Mouse (Mus musculus) heart, adult 2 months (tissue): ENCODE results near the gene Nle1. TPM values are rescaled to one million over a fixed set of nuclear protein-coding genes. Genes with fewer than 3 reads are reported as not detected.

Experiments used
- DNase-seq, 2 experiments: peaks; one replicate each; pipeline ENCODE4 v3.0.0; 2021
- H3K27ac ChIP-seq: fragments of 200-600 bp; 2 replicates; pipeline ENCODE4 v1.8.1; 2022
- H3K27me3 ChIP-seq: fragments of 200-500 bp; 2 replicates; pipeline ENCODE4 v1.6.1; 2012; ENCODE audit warnings: mild to moderate bottlenecking, low read length, inconsistent platforms, mixed read lengths; ENCODE audit not compliant: control insufficient read depth, insufficient read depth
- H3K36me3 ChIP-seq: fragments of 200-500 bp; 2 replicates; pipeline ENCODE4 v1.6.1; 2012; ENCODE audit warnings: low read length, inconsistent platforms; ENCODE audit not compliant: control insufficient read depth, insufficient read depth
- H3K4me1 ChIP-seq: fragments of 200-500 bp; 2 replicates; pipeline ENCODE4 v1.6.1; 2011; ENCODE audit warnings: low read length; ENCODE audit not compliant: control insufficient read depth, insufficient read depth
- H3K4me3 ChIP-seq: fragments of 200-600 bp; 2 replicates; pipeline ENCODE4 v1.8.1; 2022
- H3K79me2 ChIP-seq: fragments of 200-500 bp; replicated peaks from 2 replicates; pipeline ENCODE4 v1.6.1; 2012; ENCODE audit warnings: mild to moderate bottlenecking, inconsistent platforms, low read length, moderate library complexity, mixed read lengths; ENCODE audit not compliant: control insufficient read depth, insufficient read depth
- H3K9ac ChIP-seq: fragments of 200-500 bp; 2 replicates; pipeline ENCODE4 v1.6.1; 2012; ENCODE audit warnings: low read depth, mild to moderate bottlenecking, control low read depth, inconsistent platforms, low read length, mixed read lengths
- CTCF ChIP-seq: fragments of 200-600 bp; IDR thresholded peaks from 2 replicates; pipeline ENCODE4 v1.8.1; 2022; ENCODE audit warnings: antibody characterized with exemption, mild to moderate bottlenecking, moderate library complexity
- EP300 ChIP-seq: fragments of 200-500 bp; IDR thresholded peaks from 2 replicates; pipeline ENCODE4 v1.6.1; 2011; ENCODE audit warnings: low read depth, low read length, control low read depth; ENCODE audit not compliant: insufficient read depth
- POLR2A ChIP-seq: fragments of 200-500 bp; IDR thresholded peaks from 2 replicates; pipeline ENCODE4 v1.6.1; 2011; ENCODE audit warnings: mild to moderate bottlenecking, low read depth, low read length, control low read depth; ENCODE audit not compliant: insufficient read depth
- WGBS: fragments of 180-500 bp; shearing (Covaris S2); methylation state at CpG from one replicate; pipeline ENCODE4 v1.1.7; 2018; 5-methylcytosine and 5-hydroxymethylcytosine counted together
- intact Hi-C: fragments of 180-260 bp; cut with DNase I; formaldehyde crosslinking; loops from one replicate; pipeline ENCODE4 v1.15.1; 2025
- polyA plus RNA-seq: library from polyadenylated mRNA; depleted of rRNA; stranded (reverse); fragments of >200 nt; gene quantifications from 2 replicates; pipeline ENCODE4 v1.2.3, GENCODE M21; 2012
- total RNA-seq, 2 experiments: library from RNA; stranded (reverse); gene quantifications; 2 replicates each; pipeline ENCODE4 v1.2.3; 2021

Gene Nle1
- total and polyA plus RNA-seq, 3 experiments, result 8.4 to 17.7 (median 11.4) TPM

GRCm38 (mm10) chr11:82865957-82866356, 42.3 kb downstream of the Nle1 start:
- intact Hi-C loops, result no loop called here
- H3K9ac ChIP-seq, result no peak overlapping the region

DNA sequence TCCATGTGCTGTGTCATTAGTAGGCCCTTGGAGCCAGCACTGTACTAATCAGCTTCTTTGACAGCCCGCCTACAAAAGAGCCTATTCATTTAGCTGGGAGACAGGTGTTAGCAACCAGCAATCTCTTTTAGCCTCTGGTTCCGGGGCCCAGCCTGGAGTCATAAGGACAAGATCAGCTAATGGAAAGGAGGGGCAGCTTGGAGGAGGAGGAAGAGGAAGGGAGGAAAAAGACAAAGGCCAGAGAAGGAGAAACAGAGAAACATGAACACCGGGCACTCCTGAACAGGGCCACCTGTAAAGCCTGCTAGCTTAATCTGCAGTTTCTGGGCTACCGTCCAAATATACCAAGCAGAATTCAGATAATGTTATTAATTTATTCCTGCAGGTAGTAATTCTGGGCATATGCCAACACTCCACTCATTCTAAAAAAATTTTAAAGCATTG, 44.7 kb downstream of the Nle1 start:
- Histone ChIP-seq H3K79me2 (0 out of 2 replicates have a peak, but pooled peaks cover 1% of the 10 kb centered on the region), H3K27ac (no peak overlapping the region), H3K4me1 (peaks cover 2% of the 10 kb centered on the region), H3K27me3 (no peaks in the 10 kb centered on the region), H3K4me3 (no peak overlapping the region), H3K36me3 (no peaks in the 10 kb centered on the region), H3K9ac (no peak overlapping the region)
- DNase-seq, result no peak
- intact Hi-C loops, result no loop called here
- TF ChIP-seq CTCF (no peak), EP300 (no peak), POLR2A (no peak)
- WGBS, result 60% methylated on average over 4 of the region's 4 CpGs

More at GRCm38 (mm10) chr11:82865957-82866356, 42.3 kb downstream of the Nle1 start:
- DNase-seq, result no peak
- H3K4me1 ChIP-seq, result peaks cover 2% of the 10 kb centered on the region
- H3K79me2 ChIP-seq, result 0 out of 2 replicates have a peak, but pooled peaks cover 1% of the 10 kb centered on the region
- no peaks in the 10 kb centered on the region; the same call in 1 of the 2 replicates for H3K36me3 ChIP-seq
- 82% methylated on average over 10 of the region's 10 CpGs for WGBS
- TF ChIP-seq EP300 (no peak), CTCF (no peak), POLR2A (no peak)
- no peak overlapping the region for H3K4me3 ChIP-seq
- H3K27me3 ChIP-seq, result no peaks in the 10 kb centered on the region
- no peak overlapping the region for H3K27ac ChIP-seq

DNA sequence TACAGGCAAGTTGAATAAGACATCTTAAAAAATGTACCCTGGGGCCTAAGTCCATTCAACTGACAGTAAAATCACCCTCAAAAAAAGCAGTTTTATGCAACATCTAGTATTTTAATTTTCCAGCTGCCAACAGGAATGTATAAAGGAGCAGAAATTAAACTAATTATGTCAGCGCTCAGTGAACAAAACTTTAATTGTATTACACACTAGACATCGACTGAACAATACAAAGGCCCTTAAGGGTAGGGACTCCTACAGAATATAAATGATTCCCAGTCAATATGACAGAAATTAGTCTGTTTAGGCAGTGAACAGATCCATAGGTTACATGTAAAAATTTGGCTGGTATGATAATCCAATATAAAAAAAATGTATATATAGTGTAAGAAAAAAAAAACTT, 45.2 kb downstream of the Nle1 start:
- H3K79me2 ChIP-seq, result 0 out of 2 replicates have a peak, but pooled peaks cover 1% of the 10 kb centered on the region
- no peak overlapping the region for H3K27ac ChIP-seq
- no peaks in the 10 kb centered on the region for H3K36me3 ChIP-seq
- H3K27me3 ChIP-seq, result no peaks in the 10 kb centered on the region
- no peak for DNase-seq
- no peak overlapping the region for H3K9ac ChIP-seq
- intact Hi-C loops, result no loop called here
- no peak overlapping the region for H3K4me3 ChIP-seq
- WGBS, result 92% methylated on average over 2 of the region's 2 CpGs
- H3K4me1 ChIP-seq, result peaks cover 2% of the 10 kb centered on the region
- no peak for TF ChIP-seq POLR2A
- TF ChIP-seq EP300, result no peak
- TF ChIP-seq CTCF, result no peak

DNA sequence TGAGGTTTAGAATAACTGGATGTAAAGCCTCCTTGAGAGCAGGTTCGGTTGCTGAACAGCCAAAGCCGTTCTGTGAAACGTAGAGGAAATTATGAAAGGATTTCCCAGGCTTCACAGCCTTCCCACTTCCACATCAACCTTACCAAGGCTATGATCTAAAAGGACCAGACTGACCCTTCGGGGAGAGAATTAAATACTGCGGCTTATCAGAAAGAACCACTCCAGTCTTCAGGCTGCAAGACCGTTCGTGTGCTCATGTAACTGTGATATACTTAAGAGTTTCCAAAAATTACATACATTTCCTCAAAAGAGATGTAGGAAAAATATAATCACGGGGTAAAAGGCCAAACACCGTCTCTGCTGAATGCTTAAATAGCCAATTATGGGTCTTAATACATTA, 45.6 kb downstream of the Nle1 start:
- Histone ChIP-seq H3K4me1 (peaks cover 2% of the 10 kb centered on the region), H3K79me2 (0 out of 2 replicates have a peak, but pooled peaks cover 1% of the 10 kb centered on the region)
- TF ChIP-seq CTCF, result no peak
- TF ChIP-seq EP300, result no peak
- TF ChIP-seq POLR2A, result no peak

GRCm38 (mm10) chr11:82861558-82861957, 46.7 kb downstream of the Nle1 start:
- Histone ChIP-seq H3K27ac (no peak overlapping the region), H3K36me3 (no peaks in the 10 kb centered on the region), H3K79me2 (0 out of 2 replicates have a peak, but pooled peaks cover 1% of the 10 kb centered on the region), H3K4me3 (no peak overlapping the region), H3K9ac (no peak overlapping the region), H3K27me3 (no peaks in the 10 kb centered on the region), H3K4me1 (peaks cover 4% of the 10 kb centered on the region)
- DNase-seq, result no peak
- TF ChIP-seq EP300 (no peak), CTCF (no peak)
- intact Hi-C loops, result no loop called here
- 52% methylated on average over 8 of the region's 8 CpGs for WGBS

More for the DNA sequence above, 45.6 kb downstream of the Nle1 start:
- Histone ChIP-seq H3K36me3 (no peaks in the 10 kb centered on the region), H3K4me3 (no peak overlapping the region), H3K27ac (no peak overlapping the region), H3K27me3 (no peaks in the 10 kb centered on the region), H3K9ac (no peak overlapping the region)
- 86% methylated on average over 9 of the region's 9 CpGs for WGBS
- intact Hi-C loops, result no loop called here
- DNase-seq, result no peak

- intact Hi-C loops, result no loop called here
- no peaks in the 10 kb centered on the region for H3K27me3 ChIP-seq
These were observed 47.5 kb downstream of the Nle1 start for GRCm38 (mm10) chr11:82860759-82861158.

More at GRCm38 (mm10) chr11:82860759-82861158, 47.5 kb downstream of the Nle1 start:
- Histone ChIP-seq H3K79me2 (0 out of 2 replicates have a peak, but pooled peaks cover 1% of the 10 kb centered on the region), H3K4me3 (no peak overlapping the region), H3K4me1 (peaks cover 4% of the 10 kb centered on the region), H3K27ac (no peak overlapping the region), H3K9ac (no peak overlapping the region), H3K36me3 (no peaks in the 10 kb centered on the region; the same call in 1 of the 2 replicates)
- DNase-seq, result no peak
- 84% methylated on average over 6 of the region's 6 CpGs for WGBS
- TF ChIP-seq POLR2A (no peak), CTCF (no peak), EP300 (no peak)
